Mouse (Mus musculus): ENCODE measurements around the gene Map3k3.
"Not testable (repeated sequence)": the region's sequence is repeated elsewhere in the genome, so short reads cannot be mapped to it uniquely, and the experiment has no call there.

The Map3k3 gene

GRCm38 (mm10) chr11:106083708-106084701, at the start of gene Map3k3:
Gene Map3k3 (plus strand): TSS chr11:106084613.
- in situ Hi-C loops (cut with MboI; ENCODE audit: low sequenced_read_pairs), result no loop called here

DNA sequence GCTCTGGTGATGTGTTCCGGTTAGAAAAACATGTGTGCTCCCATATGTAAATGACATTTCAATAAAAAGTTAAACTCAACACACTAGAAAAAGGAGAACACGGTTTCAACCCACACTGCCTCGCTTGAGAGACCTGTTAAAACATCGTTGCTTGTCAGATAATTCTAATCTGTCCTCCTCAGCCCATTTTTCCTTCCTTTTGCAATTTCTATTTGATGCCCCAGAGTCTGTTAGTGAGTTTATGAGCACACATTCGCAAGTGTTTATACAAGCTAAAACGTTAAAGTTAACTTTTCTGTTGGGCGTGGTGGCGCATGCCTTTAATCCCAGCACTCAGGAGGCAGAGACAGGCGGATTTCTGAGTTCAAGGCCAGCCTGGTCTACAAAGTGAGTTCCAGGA, 49.4 kb upstream of the Map3k3 start:
- in situ Hi-C loops (cut with MboI; ENCODE audit: low sequenced_read_pairs), result no loop called here

DNA sequence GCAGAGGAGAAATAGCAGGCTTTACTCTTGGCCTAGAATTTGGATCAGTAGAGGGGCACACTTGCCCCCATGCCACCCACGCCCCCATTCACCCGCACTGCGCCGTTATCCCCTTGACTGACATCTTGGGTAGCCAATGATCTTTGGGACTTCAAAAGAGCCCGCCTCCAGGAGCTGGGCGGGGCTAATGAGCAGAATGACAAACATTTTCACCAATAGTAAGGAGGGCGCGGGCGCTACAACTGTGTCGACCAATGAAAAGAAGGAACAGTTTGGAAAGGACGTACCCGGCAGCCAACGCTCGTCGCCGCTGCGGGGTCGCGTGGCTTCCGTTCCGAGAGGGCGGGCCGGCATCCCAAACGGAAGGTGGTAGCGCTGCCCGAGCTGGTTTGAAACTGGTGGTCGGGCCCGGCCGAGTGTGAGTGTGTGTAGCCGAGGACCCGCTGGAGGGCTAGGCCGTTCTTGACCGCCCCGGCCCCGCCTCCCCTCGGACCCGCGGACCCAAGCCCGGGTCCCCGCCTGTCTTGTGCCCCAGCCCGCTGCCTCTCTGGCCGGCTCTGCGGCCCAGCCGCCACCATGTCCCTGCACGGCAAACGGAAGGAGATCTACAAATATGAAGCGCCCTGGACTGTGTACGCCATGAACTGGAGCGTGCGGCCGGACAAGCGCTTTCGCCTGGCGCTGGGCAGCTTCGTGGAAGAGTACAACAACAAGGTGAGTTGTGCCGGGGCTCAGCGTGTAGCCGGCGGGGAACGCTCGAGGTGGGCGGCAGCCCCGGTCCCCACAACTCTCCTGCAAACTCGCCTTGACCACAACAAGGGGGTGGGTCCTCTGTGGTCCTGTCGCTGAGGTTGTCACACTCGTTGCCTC, 47.6 kb upstream of the Map3k3 start, which contains the start of gene Dcaf7:
Gene Dcaf7 (plus strand): TSS at position 325 of the 870 bp plus-strand sequence.
- in situ Hi-C loops (cut with MboI; ENCODE audit: low sequenced_read_pairs), result no loop called here

DNA sequence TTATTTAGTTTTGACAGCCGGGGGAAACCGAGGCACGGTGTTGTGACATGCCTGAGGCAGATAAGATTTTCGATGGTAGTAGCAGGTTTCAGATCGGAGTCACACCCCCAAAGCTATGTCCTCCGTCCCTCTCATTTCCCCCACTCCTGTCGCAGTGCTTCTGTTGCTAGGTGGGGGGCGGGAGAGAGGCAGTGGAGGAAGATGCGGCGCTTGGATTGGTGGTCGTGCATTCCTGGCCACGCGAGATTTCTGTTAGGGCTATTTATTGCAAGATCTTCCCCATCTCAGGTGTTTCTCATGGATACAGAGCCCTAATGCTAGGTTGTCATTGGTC, 47.0 kb upstream of the Map3k3 start:
- in situ Hi-C loops (cut with MboI; ENCODE audit: low sequenced_read_pairs), result no loop called here

GRCm38 (mm10) chr11:106044349-106044748, 40.1 kb upstream of the Map3k3 start:
- in situ Hi-C loops (cut with MboI; ENCODE audit: low sequenced_read_pairs), result no loop called here

DNA sequence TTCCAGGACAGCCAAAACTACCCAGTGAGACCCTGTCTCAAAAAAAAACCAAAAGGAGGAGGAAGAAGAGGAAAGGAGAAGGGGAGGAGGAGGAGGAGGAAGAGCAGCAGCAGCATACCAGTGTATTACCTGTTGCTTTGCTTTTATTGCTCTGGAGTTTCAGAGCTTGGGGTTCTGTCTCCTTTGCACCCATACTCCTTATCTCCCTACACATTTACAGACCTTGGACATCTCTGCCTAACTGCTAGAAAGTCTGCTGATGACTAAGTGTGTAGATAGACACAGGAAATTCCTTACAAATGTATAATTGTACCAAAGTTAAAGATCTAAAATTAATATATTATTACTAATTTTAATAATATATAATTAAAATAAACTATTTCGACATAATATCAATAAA, 39.2 kb upstream of the Map3k3 start:
- in situ Hi-C loops (cut with MboI; ENCODE audit: low sequenced_read_pairs), result no loop called here

GRCm38 (mm10) chr11:106045780-106046179, 38.6 kb upstream of the Map3k3 start:
- in situ Hi-C loops (cut with MboI; ENCODE audit: low sequenced_read_pairs), result no loop called here

DNA sequence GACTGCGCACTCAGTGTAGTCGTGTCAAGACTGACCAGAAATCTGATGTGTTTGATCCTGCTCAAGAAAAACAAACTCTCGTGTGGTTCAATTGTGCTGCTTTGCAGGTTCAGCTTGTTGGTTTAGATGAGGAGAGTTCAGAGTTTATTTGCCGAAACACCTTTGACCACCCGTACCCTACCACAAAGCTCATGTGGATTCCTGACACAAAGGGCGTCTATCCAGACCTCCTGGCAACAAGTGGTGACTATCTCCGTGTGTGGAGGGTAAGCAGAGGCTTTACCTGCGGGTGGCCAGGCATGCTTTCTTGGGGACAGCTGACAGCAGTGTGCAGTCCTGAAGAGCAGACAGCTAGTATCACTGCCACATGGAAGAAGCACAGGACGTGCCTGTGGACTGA, 37.8 kb upstream of the Map3k3 start:
- in situ Hi-C loops (cut with MboI; ENCODE audit: low sequenced_read_pairs), result no loop called here

DNA sequence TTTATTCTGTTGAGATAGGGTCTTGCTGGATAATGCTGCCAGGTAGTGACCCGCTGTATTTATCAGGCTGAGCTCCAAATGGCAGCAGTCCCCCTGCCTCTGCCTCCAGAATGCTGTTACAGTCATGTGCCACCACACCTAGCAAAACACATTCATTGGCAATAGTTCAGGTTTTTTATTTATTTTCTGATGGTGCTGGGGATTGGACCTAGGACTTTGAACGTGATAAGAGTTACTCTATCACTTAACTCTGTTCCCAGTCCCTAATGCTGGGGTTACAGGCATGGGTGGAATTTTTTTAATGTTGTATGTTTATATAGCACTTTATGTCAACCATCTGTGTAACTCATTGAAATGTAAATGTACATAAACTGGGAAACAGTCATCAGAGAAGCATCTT, 30.5 kb upstream of the Map3k3 start:
- in situ Hi-C loops (cut with MboI; ENCODE audit: low sequenced_read_pairs), result no loop called here

GRCm38 (mm10) chr11:106054600-106054999, 29.8 kb upstream of the Map3k3 start:
- in situ Hi-C loops (cut with MboI; ENCODE audit: low sequenced_read_pairs), result no loop called here

- in situ Hi-C loops (cut with MboI; ENCODE audit: low sequenced_read_pairs), result no loop called here
Measured at GRCm38 (mm10) chr11:106055341-106055740, 29.1 kb upstream of the Map3k3 start.

GRCm38 (mm10) chr11:106056819-106057491, 27.5 kb upstream of the Map3k3 start:
- in situ Hi-C loops (cut with MboI; ENCODE audit: low sequenced_read_pairs), result no loop called here

- in situ Hi-C loops (cut with MboI; ENCODE audit: low sequenced_read_pairs), result no loop called here
Measured at GRCm38 (mm10) chr11:106058020-106058419, 26.4 kb upstream of the Map3k3 start.

GRCm38 (mm10) chr11:106060549-106060948, 23.9 kb upstream of the Map3k3 start:
- in situ Hi-C loops (cut with MboI; ENCODE audit: low sequenced_read_pairs), result no loop called here

GRCm38 (mm10) chr11:106061311-106061710, 23.1 kb upstream of the Map3k3 start:
- in situ Hi-C loops (cut with MboI; ENCODE audit: low sequenced_read_pairs), result no loop called here

GRCm38 (mm10) chr11:106063756-106064155, 20.7 kb upstream of the Map3k3 start:
- in situ Hi-C loops (cut with MboI; ENCODE audit: low sequenced_read_pairs), result no loop called here

DNA sequence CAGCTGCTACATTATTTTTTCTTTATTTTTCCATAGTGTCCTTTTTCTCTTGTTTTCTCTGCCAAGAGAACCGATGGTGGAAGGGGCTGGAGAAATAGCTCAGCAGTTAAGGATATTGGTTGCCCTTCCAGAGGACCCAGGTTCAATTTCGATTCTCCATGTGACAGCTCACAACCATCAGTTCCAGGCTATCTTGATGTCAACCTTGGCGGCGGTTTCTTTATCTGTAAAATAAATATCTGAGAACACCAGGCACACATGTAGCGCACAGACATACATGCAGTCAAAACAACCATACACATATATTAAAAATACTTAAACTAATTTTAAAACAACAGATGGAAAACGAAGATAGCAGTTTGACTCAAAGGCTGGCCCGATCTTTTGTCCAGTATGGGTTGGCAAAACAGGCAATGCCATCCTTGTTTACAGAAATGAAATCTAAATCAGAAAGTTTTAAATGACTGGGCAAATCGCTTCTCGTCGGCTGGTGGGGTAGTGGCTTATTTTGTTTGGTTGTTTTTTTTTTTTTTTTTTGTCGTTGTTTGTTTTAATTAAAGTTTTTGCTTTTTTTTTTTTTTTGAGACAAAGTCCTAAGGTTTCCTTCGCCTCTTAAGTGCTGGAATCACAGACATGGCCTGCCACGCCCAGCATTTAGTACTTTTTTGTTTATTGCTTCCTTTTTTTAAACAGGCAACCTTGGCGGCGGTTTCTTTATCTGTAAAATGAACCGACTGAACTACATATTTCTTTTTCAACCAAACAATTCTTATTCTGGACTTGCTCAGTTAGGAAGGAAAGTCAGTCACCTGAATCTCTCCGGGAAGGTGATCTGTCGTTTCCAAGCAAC, 19.1 kb upstream of the Map3k3 start:
- in situ Hi-C loops (cut with MboI; ENCODE audit: low sequenced_read_pairs), result no loop called here

- in situ Hi-C loops (cut with MboI; ENCODE audit: low sequenced_read_pairs), result no loop called here
Measured at GRCm38 (mm10) chr11:106065923-106066571, 18.4 kb upstream of the Map3k3 start, which contains the start of gene Taco1. Gene Taco1 (plus strand): TSS chr11:106066061.

- in situ Hi-C loops (cut with MboI; ENCODE audit: low sequenced_read_pairs), result not testable (repeated sequence)
Measured at GRCm38 (mm10) chr11:106066616-106067015, 17.8 kb upstream of the Map3k3 start.

DNA sequence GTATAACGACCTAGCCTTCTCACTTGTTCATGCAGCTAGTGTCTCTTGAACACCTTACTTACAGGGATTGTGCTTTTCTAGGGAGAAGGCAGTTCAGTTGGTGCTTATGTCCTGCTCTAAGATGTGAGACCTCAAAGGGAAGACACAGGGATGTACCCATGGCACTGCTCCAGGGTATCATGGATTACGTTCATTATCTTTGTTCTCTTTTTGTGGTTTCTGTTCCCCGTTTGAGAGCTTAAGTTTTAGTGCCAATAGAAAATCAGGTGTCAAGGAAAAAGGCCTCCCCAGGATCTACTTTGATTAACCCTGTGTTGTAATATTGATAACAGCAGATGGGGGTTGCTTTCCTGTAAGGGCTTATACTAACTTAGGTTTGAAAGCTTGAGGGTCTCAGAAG, 10.6 kb upstream of the Map3k3 start:
- in situ Hi-C loops (cut with MboI; ENCODE audit: low sequenced_read_pairs), result no loop called here
